Mouse (Mus musculus) spleen, adult 2 months (tissue): ENCODE measurements around the gene Gm37240.

Experiments used
- CTCF ChIP-seq: fragments of 200-500 bp; IDR thresholded peaks from 2 replicates; pipeline ENCODE4 v1.5.1; 2011; ENCODE audit warnings: mild to moderate bottlenecking, inconsistent platforms; ENCODE audit not compliant: insufficient read depth, insufficient read length, insufficient replicate concordance; ENCODE audit errors: extremely low read depth
- POLR2A ChIP-seq: fragments of 200-500 bp; IDR thresholded peaks from 2 replicates; pipeline ENCODE4 v1.6.1; 2011; ENCODE audit warnings: low read depth, low read length, inconsistent platforms

GRCm38 (mm10) chr3:84582913-84583276 lies 1304.4 kb downstream of the Gm37240 start:
- TF ChIP-seq POLR2A (no peak), CTCF (no peak)
